Mouse (Mus musculus): ENCODE measurements around the gene Svep1. TPM values are rescaled to one million over a fixed set of nuclear protein-coding genes. Genes with fewer than 3 reads are reported as not detected.

Gene Svep1
- polyA plus RNA-seq, 1 experiment from 2014 or later = 0.46 TPM

DNA sequence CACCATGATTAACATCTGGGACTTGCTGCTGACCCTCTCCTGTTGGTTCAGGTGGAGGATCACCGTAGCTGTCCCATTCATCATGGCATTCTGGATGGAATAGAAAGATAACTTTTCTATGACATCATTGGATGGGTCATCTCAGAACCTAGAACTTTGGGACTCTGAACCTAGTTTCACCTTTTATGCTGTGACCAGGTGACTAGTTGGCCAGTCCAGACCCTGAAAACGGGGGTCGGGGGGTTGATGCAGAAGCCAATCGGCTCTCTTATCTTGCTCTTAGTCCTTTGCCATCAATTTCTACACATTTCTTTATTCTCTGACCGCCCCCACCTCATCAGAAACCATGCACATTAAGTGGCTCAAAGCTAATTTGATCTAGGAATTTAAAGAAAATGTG, 197.6 kb downstream of the Svep1 start, which contains the start of gene Txndc8:
Gene Txndc8, minus strand, starts transcription at position 101 of the 400 bp plus-strand sequence.
- no peak for ATAC-seq (ENCODE audit: low read depth)
- H3K36me3 ChIP-seq (ENCODE audit: control insufficient read depth, insufficient read depth) = no peaks in the 10 kb centered on the region

GRCm38 (mm10) chr4:58003501-58003900, 203.2 kb downstream of the Svep1 start:
- no peaks in the 10 kb centered on the region for H3K36me3 ChIP-seq (ENCODE audit: control insufficient read depth, insufficient read depth)
- H3K27me3 ChIP-seq (ENCODE audit: control insufficient read depth, insufficient read depth, low read depth, low read length) = no peaks in the 10 kb centered on the region
- no peak for ATAC-seq (ENCODE audit: low read depth)
- no peaks in the 10 kb centered on the region for H3K4me1 ChIP-seq (ENCODE audit: control insufficient read depth, low read depth, low read length)
- H3K4me2 ChIP-seq (ENCODE audit: low read depth, low read length) = no peak overlapping the region
- H3K9me3 ChIP-seq (replicated peaks; ENCODE audit: control insufficient read depth, low read length) = no peaks in the 10 kb centered on the region
- no peak overlapping the region for H3K4me3 ChIP-seq (ENCODE audit: low read depth, low read length)
- H3K27ac ChIP-seq (ENCODE audit: low read length) = no peak overlapping the region
- H3K9ac ChIP-seq (ENCODE audit: low read depth, low read length) = no peak overlapping the region
- WGBS (ENCODE audit: insufficient replicate concordance) = 46% methylated on average over 3 of the region's 3 CpGs

More for the DNA sequence above, 197.6 kb downstream of the Svep1 start, which contains the start of gene Txndc8:
- Histone ChIP-seq H3K4me1 (ENCODE audit: control insufficient read depth, low read depth, low read length) (no peaks in the 10 kb centered on the region), H3K27me3 (ENCODE audit: control insufficient read depth, insufficient read depth, low read depth, low read length) (no peaks in the 10 kb centered on the region), H3K4me2 (ENCODE audit: low read depth, low read length) (no peak within 1 kb of the TSS), H3K4me3 (ENCODE audit: low read depth, low read length) (no peak within 1 kb of the TSS), H3K27ac (ENCODE audit: low read length) (no peak within 1 kb of the TSS), H3K9me3 (replicated peaks; ENCODE audit: control insufficient read depth, low read length) (no peaks in the 10 kb centered on the region), H3K9ac (ENCODE audit: low read depth, low read length) (no peak within 1 kb of the TSS)
- WGBS (ENCODE audit: insufficient replicate concordance) = 62% methylated on average over 5 of the region's 5 CpGs

Other genes with a start within 250 kb of the Svep1 start
- not detected in 2 replicates for gene Txndc8, start 197.7 kb downstream of the Svep1 start, polyA plus RNA-seq (2015; fragmentation: Nextera tagmentation; extraction: Ambion mirVana)
- gene Musk, start 79.1 kb upstream of the Svep1 start, polyA plus RNA-seq (2015; fragmentation: Nextera tagmentation; extraction: Ambion mirVana) = 0.05 and 0.08 TPM in 2 replicates